18 mouse cellular contexts compared by ENCODE assay signal in genomic region chr12:117661871-117662270, GRCm38 (mm10).
DNase-seq lines count a peak whose midpoint lies in the region; ATAC-seq and TF ChIP-seq lines count a peak whose summit lies in the region.
"Had no signal": no experiment of that assay in that cellular context is flagged by ENCODE, and none has a peak within 500 bp of the region (broad histone marks: within the 10 kb centered on the region; RNA-seq: fewer than 3 reads in every experiment).

No protein-coding gene starts in this region.

- no peaks in the 10 kb centered on the region for H3K9me3 ChIP-seq in forebrain, postnatal 0 days (ENCODE audit: low read length)
- no peaks in the 10 kb centered on the region for H3K9me3 ChIP-seq in forebrain, embryonic 10.5 days
- no peaks in the 10 kb centered on the region for H3K9me3 ChIP-seq in heart, embryonic 13.5 days
- no peaks in the 10 kb centered on the region for H3K9me3 ChIP-seq in liver, embryonic 11.5 days (ENCODE audit: control insufficient read depth, low read length)
- H3K9me3 ChIP-seq: forebrain, embryonic 15.5 days had no signal

- H3K4me2 ChIP-seq in forebrain, postnatal 0 days (ENCODE audit: low read depth): no peak overlapping the region
- peak overlapping the region; percentile 57 for H3K4me2 ChIP-seq in heart, embryonic 13.5 days
- H3K4me2 ChIP-seq in liver, embryonic 11.5 days: no peak overlapping the region
- H3K4me2 ChIP-seq: forebrain, embryonic 15.5 days; hindbrain, embryonic 14.5 days had no signal

- H3K9ac ChIP-seq in forebrain, postnatal 0 days: no peak overlapping the region
- peak overlapping the region; percentile 51; the same call in 1 of the 2 replicates for H3K9ac ChIP-seq in heart, embryonic 13.5 days
- H3K9ac ChIP-seq in liver, adult 2 months (ENCODE audit: low read depth, low read length): no peak overlapping the region
- no peak overlapping the region for H3K9ac ChIP-seq in liver, embryonic 11.5 days (ENCODE audit: low read depth, low read length)
- H3K9ac ChIP-seq: forebrain, embryonic 15.5 days; hindbrain, embryonic 14.5 days had no signal

- no peaks in the 10 kb centered on the region; the same call in 1 of the 2 replicates for H3K79me2 ChIP-seq in liver, adult 2 months (ENCODE audit: control insufficient read depth, insufficient read depth, low read length)

- intact Hi-C loops in heart, postnatal 14 days (cut with DNase I): loop anchor here (5.0 kb wide), 3 partner anchors 40 to 235 kb away; no protein-coding TSS in a partner anchor

- H3K4me1 ChIP-seq in forebrain, postnatal 0 days (ENCODE audit: insufficient read depth): peaks cover 3% of the 10 kb centered on the region; the same call in 1 of the 2 replicates
- peaks cover 19% of the 10 kb centered on the region for H3K4me1 ChIP-seq in forebrain, embryonic 10.5 days
- H3K4me1 ChIP-seq in heart, embryonic 13.5 days: peaks cover 57% of the 10 kb centered on the region
- H3K4me1 ChIP-seq in liver, adult 2 months (ENCODE audit: control insufficient read depth, insufficient read depth, low read length): 0 out of 2 replicates have a peak, but pooled peaks cover 2% of the 10 kb centered on the region
- H3K4me1 ChIP-seq in liver, embryonic 11.5 days (replicated peaks; ENCODE audit: control insufficient read depth, insufficient read depth, low read length): no peaks in the 10 kb centered on the region

- H3K36me3 ChIP-seq in forebrain, postnatal 0 days (ENCODE audit: insufficient read depth): no peaks in the 10 kb centered on the region
- no peaks in the 10 kb centered on the region for H3K36me3 ChIP-seq in forebrain, embryonic 10.5 days (replicated peaks)
- H3K36me3 ChIP-seq in heart, embryonic 13.5 days: no peaks in the 10 kb centered on the region
- H3K36me3 ChIP-seq in liver, adult 2 months (ENCODE audit: control insufficient read depth, insufficient read depth, low read length): no peaks in the 10 kb centered on the region
- H3K36me3 ChIP-seq in liver, embryonic 11.5 days (ENCODE audit: control insufficient read depth, insufficient read depth, low read length): no peaks in the 10 kb centered on the region
- H3K36me3 ChIP-seq: forebrain, embryonic 15.5 days had no signal

- peak; percentile 12 for DNase-seq in forebrain, postnatal 0 days
- DNase-seq in forebrain, embryonic 10.5 days (ENCODE audit: extremely low spot score, low spot score): no peak
- no peak for DNase-seq in heart, postnatal 14 days
- no peak for DNase-seq in liver, adult 2 months (ENCODE audit: extremely low read depth, low read depth, low spot score)
- no peak for DNase-seq in liver, embryonic 11.5 days (ENCODE audit: low spot score)
- peak; percentile 84 for DNase-seq in gonadal fat pad, adult 2 months (ENCODE audit: low read depth)
- no peak for DNase-seq in spleen, adult 18-20 months
- DNase-seq: adrenal gland, postnatal 10 days; cerebellum, adult 9-10 months; gastrocnemius, postnatal 36 days; kidney, adult 11 months; liver; midbrain, embryonic 14.5 days; thymus, adult 18-20 months had no signal

- 50% methylated on average over 6 of the region's 6 CpGs for WGBS in forebrain, postnatal 0 days
- 87% methylated on average over 6 of the region's 6 CpGs for whole genome bisulfite sequencing in forebrain, embryonic 10.5 days
- 40% methylated on average over 6 of the region's 6 CpGs for WGBS in heart, embryonic 13.5 days
- 74% methylated on average over 6 of the region's 6 CpGs for WGBS in liver, adult 2 months
- WGBS in liver, embryonic 11.5 days: 74% methylated on average over 6 of the region's 6 CpGs

- no peaks in the 10 kb centered on the region for H3K27me3 ChIP-seq in forebrain, postnatal 0 days (ENCODE audit: insufficient read depth, low read length)
- no peaks in the 10 kb centered on the region for H3K27me3 ChIP-seq in forebrain, embryonic 10.5 days (ENCODE audit: poor library complexity, severe bottlenecking)
- no peaks in the 10 kb centered on the region for H3K27me3 ChIP-seq in heart, embryonic 13.5 days (replicated peaks)
- H3K27me3 ChIP-seq in liver, adult 2 months (ENCODE audit: control insufficient read depth, insufficient read depth, low read length): no peaks in the 10 kb centered on the region
- no peaks in the 10 kb centered on the region for H3K27me3 ChIP-seq in liver, embryonic 11.5 days (replicated peaks; ENCODE audit: control insufficient read depth, insufficient read depth, low read length)
- H3K27me3 ChIP-seq: CH12.LX; forebrain, embryonic 15.5 days had no signal

- H3K27ac ChIP-seq in forebrain, postnatal 0 days (ENCODE audit: low read depth, low read length): no peak overlapping the region
- no peak overlapping the region for H3K27ac ChIP-seq in forebrain, embryonic 10.5 days
- H3K27ac ChIP-seq in heart, embryonic 13.5 days (replicated peaks): peak overlapping the region; percentile 73
- H3K27ac ChIP-seq in liver, adult 2 months (replicated peaks; ENCODE audit: insufficient read depth, low read depth, low read length): peak overlapping the region; percentile 15; the same call in 1 of the 2 replicates
- H3K27ac ChIP-seq in liver, embryonic 11.5 days (ENCODE audit: low read depth, low read length): no peak overlapping the region
- H3K27ac ChIP-seq: forebrain, embryonic 15.5 days; hindbrain, embryonic 14.5 days had no signal

- no peak for TF ChIP-seq CTCF in forebrain, postnatal 0 days (IDR thresholded peaks at IDR 0.05; ENCODE audit: low read depth)
- no peak for TF ChIP-seq CTCF in liver, adult 2 months (IDR thresholded peaks at IDR 0.05; ENCODE audit: low read depth, low read length)

- TF ChIP-seq POLR2A in liver, adult 2 months (IDR thresholded peaks at IDR 0.05; ENCODE audit: extremely low read depth, insufficient read depth, low read length): no peak

- no peak overlapping the region for H3K4me3 ChIP-seq in forebrain, postnatal 0 days (ENCODE audit: low read depth, low read length)
- H3K4me3 ChIP-seq in forebrain, embryonic 10.5 days: no peak overlapping the region
- H3K4me3 ChIP-seq in heart, embryonic 13.5 days: peak overlapping the region; percentile 5; the same call in 1 of the 2 replicates
- H3K4me3 ChIP-seq in liver, adult 2 months (ENCODE audit: insufficient read depth, low read depth, low read length): peak overlapping the region; percentile 31
- no peak overlapping the region for H3K4me3 ChIP-seq in liver, embryonic 11.5 days (ENCODE audit: low read depth, low read length)
- H3K4me3 ChIP-seq: forebrain, embryonic 15.5 days had no signal

- ATAC-seq in forebrain, postnatal 0 days: no peak; the same call in 1 of the 2 replicates
- ATAC-seq in heart, embryonic 13.5 days (ENCODE audit: extremely low read depth, insufficient number of reproducible peaks, low FRiP score, low TSS enrichment): no peak
- ATAC-seq in liver, embryonic 11.5 days (replicated peaks; ENCODE audit: low FRiP score): no peak
- ATAC-seq: forebrain, embryonic 15.5 days had no signal

Comparison
In these comparisons a context has a peak if more than half of its experiments do, and no peak if none do; other contexts are left out.
1. DNase-seq: peak in forebrain, postnatal 0 days (single experiment) and gonadal fat pad, adult 2 months (single experiment); none in forebrain, embryonic 10.5 days (single experiment), heart, postnatal 14 days (0 of 2), liver, adult 2 months (single experiment), liver, embryonic 11.5 days (single experiment) and spleen, adult 18-20 months (0 of 2).
2. H3K27ac ChIP-seq: peak in heart, embryonic 13.5 days (single experiment) and liver, adult 2 months (single experiment); none in forebrain, postnatal 0 days (single experiment), forebrain, embryonic 10.5 days (single experiment) and liver, embryonic 11.5 days (single experiment).
3. H3K4me3 ChIP-seq: peak in heart, embryonic 13.5 days (single experiment) and liver, adult 2 months (single experiment); none in forebrain, postnatal 0 days (single experiment), forebrain, embryonic 10.5 days (single experiment) and liver, embryonic 11.5 days (single experiment).